Mouse (Mus musculus): ENCODE data around the gene Slc45a3.

GRCm38 (mm10) chr1:131938811-131939210 is 24.0 kb upstream of the Slc45a3 start:
- TF ChIP-seq CTCF (IDR thresholded peaks at IDR 0.05; ENCODE audit: low read depth, low read length): no peak
- TF ChIP-seq GATA1 (IDR thresholded peaks at IDR 0.05; ENCODE audit: borderline replicate concordance, low read length): no peak
- TF ChIP-seq TAL1 (conservative IDR thresholded peaks at IDR 0.05; ENCODE audit: low read depth, low read length): no peak
- TF ChIP-seq POLR2AphosphoS5 (IDR thresholded peaks at IDR 0.05; ENCODE audit: insufficient replicate concordance, low read depth, low read length): no peak
- TF ChIP-seq GATA2 (IDR thresholded peaks at IDR 0.05; ENCODE audit: borderline replicate concordance, low read depth, low read length): no peak

Data from G1E (cell line).